Comparison of ENCODE assay signal across 7 mouse cellular contexts in the genomic region with DNA sequence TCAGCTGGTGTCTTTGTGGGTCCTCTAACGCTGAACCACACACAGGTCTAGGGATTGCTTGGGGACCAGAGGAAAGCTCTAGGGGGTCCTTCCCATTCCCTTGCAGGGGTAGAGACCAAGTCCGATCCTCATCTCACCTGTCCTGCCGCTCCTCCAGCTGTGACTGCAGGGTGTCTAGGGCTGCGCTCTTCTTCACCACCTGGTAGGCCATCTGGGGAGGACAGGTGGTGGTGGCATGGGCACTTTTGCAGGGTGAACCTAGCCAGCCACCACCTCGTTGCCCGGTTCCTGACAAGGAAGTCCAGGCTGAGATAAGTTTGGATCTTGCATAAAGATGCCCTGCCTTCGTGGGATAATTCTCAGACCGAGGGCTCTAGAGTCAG. TPM values are rescaled to one million over a fixed set of nuclear protein-coding genes. Genes with fewer than 3 reads are reported as not detected.
DNase-seq lines count a peak whose midpoint lies in the region; ATAC-seq lines count a peak whose summit lies in the region.

No protein-coding gene starts in this region.

- H3K4me2 ChIP-seq in neural tube, embryonic 11.5 days (ENCODE audit: low read depth): peak overlapping the region; percentile 50
- peak overlapping the region; percentile 69 for H3K4me2 ChIP-seq in forebrain, embryonic 14.5 days (ENCODE audit: low read length)
- peak overlapping the region; percentile 42 for H3K4me2 ChIP-seq in liver, embryonic 13.5 days

- ATAC-seq in neural tube, embryonic 11.5 days (ENCODE audit: insufficient read depth, low FRiP score, low TSS enrichment): no peak; the same call in 1 of the 2 replicates
- ATAC-seq in forebrain, embryonic 14.5 days: no peak
- no peak for ATAC-seq in liver, embryonic 13.5 days (ENCODE audit: low read depth)

- H3K36me3 ChIP-seq in neural tube, embryonic 11.5 days (ENCODE audit: control insufficient read depth, insufficient read depth, low read length): no peaks in the 10 kb centered on the region
- no peaks in the 10 kb centered on the region for H3K36me3 ChIP-seq in forebrain, embryonic 14.5 days (ENCODE audit: control insufficient read depth, insufficient read depth, low read length)
- H3K36me3 ChIP-seq in liver, embryonic 13.5 days: no peaks in the 10 kb centered on the region

- no peak for DNase-seq in neural tube, embryonic 11.5 days (ENCODE audit: low spot score)
- DNase-seq in neural tube, embryonic 10.5 days (ENCODE audit: extremely low spot score, low spot score): no peak
- DNase-seq in forebrain, embryonic 14.5 days (ENCODE audit: low spot score): no peak
- no peak for DNase-seq in liver, embryonic 13.5 days
- DNase-seq in ovary, postnatal 36 days (ENCODE audit: low spot score): no peak
- DNase-seq in left cerebral cortex, postnatal 25 days (ENCODE audit: low spot score in 2 of 2): no peak
- no peak for DNase-seq in thymus, adult 18-20 months

- H3K27ac ChIP-seq in neural tube, embryonic 11.5 days (ENCODE audit: low read depth, low read length): no peak overlapping the region
- no peak overlapping the region for H3K27ac ChIP-seq in forebrain, embryonic 14.5 days (ENCODE audit: low read depth, low read length)
- no peak overlapping the region for H3K27ac ChIP-seq in liver, embryonic 13.5 days

- 24% methylated on average over 8 of the region's 8 CpGs for WGBS in neural tube, embryonic 11.5 days
- WGBS in forebrain, embryonic 14.5 days: 24% methylated on average over 8 of the region's 8 CpGs
- 44% methylated on average over 8 of the region's 8 CpGs for WGBS in liver, embryonic 13.5 days (ENCODE audit: insufficient replicate concordance)

- H3K4me3 ChIP-seq in neural tube, embryonic 11.5 days (ENCODE audit: low read depth, low read length): peak overlapping the region; percentile 25
- peak overlapping the region; percentile 29 for H3K4me3 ChIP-seq in forebrain, embryonic 14.5 days (ENCODE audit: low read depth, low read length)
- peak overlapping the region; percentile 6 for H3K4me3 ChIP-seq in liver, embryonic 13.5 days (replicated peaks)

- H3K9me3 ChIP-seq in neural tube, embryonic 11.5 days (ENCODE audit: control insufficient read depth, low read length): no peaks in the 10 kb centered on the region
- no peaks in the 10 kb centered on the region for H3K9me3 ChIP-seq in forebrain, embryonic 14.5 days (replicated peaks; ENCODE audit: control insufficient read depth, low read length)
- H3K9me3 ChIP-seq in liver, embryonic 13.5 days (replicated peaks): no peaks in the 10 kb centered on the region

- intact Hi-C loops in left cerebral cortex, postnatal 25 days (cut with DNase I): no loop called here

- peaks cover 10% of the 10 kb centered on the region for H3K4me1 ChIP-seq in neural tube, embryonic 11.5 days (ENCODE audit: control insufficient read depth, insufficient read depth, low read length)
- H3K4me1 ChIP-seq in forebrain, embryonic 14.5 days (ENCODE audit: control insufficient read depth, insufficient read depth, low read length): peaks cover 5% of the 10 kb centered on the region; the same call in 1 of the 2 replicates
- peaks cover 29% of the 10 kb centered on the region for H3K4me1 ChIP-seq in liver, embryonic 13.5 days (replicated peaks)

- H3K9ac ChIP-seq in neural tube, embryonic 11.5 days (ENCODE audit: low read length): peak overlapping the region; percentile 54
- peak overlapping the region; percentile 53 for H3K9ac ChIP-seq in forebrain, embryonic 14.5 days (ENCODE audit: low read length)
- H3K9ac ChIP-seq in liver, embryonic 13.5 days: 0 out of 2 replicates have a peak overlapping the region, but pooled peaks have one; percentile 2

- peaks cover 8% of the 10 kb centered on the region; the same call in 1 of the 2 replicates for H3K27me3 ChIP-seq in neural tube, embryonic 11.5 days (ENCODE audit: control insufficient read depth, insufficient read depth, low read length)
- H3K27me3 ChIP-seq in forebrain, embryonic 14.5 days (replicated peaks; ENCODE audit: control insufficient read depth, insufficient read depth, low read length): peaks cover 4% of the 10 kb centered on the region; the same call in 1 of the 2 replicates
- peaks cover 48% of the 10 kb centered on the region for H3K27me3 ChIP-seq in liver, embryonic 13.5 days

RNA-seq across cellular contexts. Expression of gene Atg16l2, which starts 5.0 kb away (rescaled TPM):
- 7.2 and 9.5 TPM in 2 replicates for polyA plus RNA-seq in neural tube, embryonic 11.5 days (2014; fragmentation: Nextera tagmentation; extraction: Ambion mirVana)
- polyA plus RNA-seq in forebrain, embryonic 14.5 days (2014; fragmentation: Nextera tagmentation; extraction: Ambion mirVana): 13.5 and 17.8 TPM in 2 replicates
- polyA plus RNA-seq in liver, embryonic 13.5 days (2015; fragmentation: Nextera tagmentation; extraction: Ambion mirVana): 4.2 and 4.9 TPM in 2 replicates
- total RNA-seq in left cerebral cortex, postnatal 25 days (2021): 10 to 100 TPM; 49.9 to 59.4 TPM

RNA-seq across cellular contexts. Expression of gene Stard10, which starts 19.9 kb away (rescaled TPM):
- 7.0 and 8.0 TPM in 2 replicates for polyA plus RNA-seq in neural tube, embryonic 11.5 days (2014; fragmentation: Nextera tagmentation; extraction: Ambion mirVana)
- 8.0 and 8.1 TPM in 2 replicates for polyA plus RNA-seq in forebrain, embryonic 14.5 days (2014; fragmentation: Nextera tagmentation; extraction: Ambion mirVana)
- polyA plus RNA-seq in liver, embryonic 13.5 days (2015; fragmentation: Nextera tagmentation; extraction: Ambion mirVana): 78.5 and 81.3 TPM in 2 replicates
- 10 to 100 TPM; 60.4 to 66.1 TPM for total RNA-seq in left cerebral cortex, postnatal 25 days (2021)

RNA-seq across cellular contexts. Expression of gene Arap1, which starts 50.9 kb away (rescaled TPM):
- polyA plus RNA-seq in neural tube, embryonic 11.5 days (2014; fragmentation: Nextera tagmentation; extraction: Ambion mirVana): 11.2 and 12.3 TPM in 2 replicates
- polyA plus RNA-seq in forebrain, embryonic 14.5 days (2014; fragmentation: Nextera tagmentation; extraction: Ambion mirVana): 5.8 and 6.5 TPM in 2 replicates
- polyA plus RNA-seq in liver, embryonic 13.5 days (2015; fragmentation: Nextera tagmentation; extraction: Ambion mirVana): 13.1 and 14.8 TPM in 2 replicates
- total RNA-seq in left cerebral cortex, postnatal 25 days (2021): 10 to 100 TPM; 17.9 to 19.9 TPM

Comparison
In these comparisons a context has a peak if more than half of its experiments do, and no peak if none do; other contexts are left out.
1. H3K9ac ChIP-seq: peak in every context shown above with its lines; median percentile 54 in neural tube, embryonic 11.5 days; 53 in forebrain, embryonic 14.5 days; 2 in liver, embryonic 13.5 days.